Mouse (Mus musculus) intestine, embryonic 14.5 days (tissue): Measurements from ENCODE around the gene Tfap4. TPM values are rescaled to one million over a fixed set of nuclear protein-coding genes. Genes with fewer than 3 reads are reported as not detected.

Experiments used
- ATAC-seq: fragments of 200-750 bp; cut with Nextera tagmentation; replicated peaks from 2 replicates; pipeline ENCODE4 v1.8.0; 2017; ENCODE audit warnings: low read depth, moderate number of reproducible peaks, moderate TSS enrichment, moderate library complexity; ENCODE audit not compliant: low FRiP score, low TSS enrichment
- DNase-seq: peaks from one replicate; pipeline ENCODE4 v3.0.0-alpha.2; 2018; ENCODE audit warnings: low spot score
- H3K27ac ChIP-seq: fragments of 300-500 bp; sonication (generic); 2 replicates; pipeline ENCODE4 v1.5.1; 2014; ENCODE audit warnings: low read depth, mild to moderate bottlenecking, control low read depth
- H3K27me3 ChIP-seq: fragments of 300-500 bp; sonication (generic); replicated peaks from 2 replicates; pipeline ENCODE4 v1.6.1; 2014; ENCODE audit warnings: low read length, control low read depth; ENCODE audit not compliant: control insufficient read depth, insufficient read depth
- H3K36me3 ChIP-seq: fragments of 300-500 bp; sonication (generic); 2 replicates; pipeline ENCODE4 v1.6.1; 2014; ENCODE audit warnings: low read length, control low read depth; ENCODE audit not compliant: control insufficient read depth, insufficient read depth
- H3K4me1 ChIP-seq: fragments of 300-500 bp; sonication (generic); replicated peaks from 2 replicates; pipeline ENCODE4 v1.6.1; 2014; ENCODE audit warnings: low read length, control low read depth, mixed read lengths; ENCODE audit not compliant: control insufficient read depth, insufficient read depth
- H3K4me2 ChIP-seq: fragments of 300-500 bp; sonication (generic); 2 replicates; pipeline ENCODE4 v1.6.1; 2014; ENCODE audit warnings: low read length
- H3K4me3 ChIP-seq: fragments of 300-500 bp; sonication (generic); 2 replicates; pipeline ENCODE4 v1.5.1; 2014; ENCODE audit warnings: low read depth, low read length, control low read depth, mixed read lengths
- H3K9ac ChIP-seq: fragments of 300-500 bp; sonication (generic); 2 replicates; pipeline ENCODE4 v1.6.1; 2014; ENCODE audit warnings: mild to moderate bottlenecking, low read length
- H3K9me3 ChIP-seq: fragments of 300-500 bp; sonication (generic); 2 replicates; pipeline ENCODE4 v1.6.1; 2016; ENCODE audit warnings: low read length, control low read depth; ENCODE audit not compliant: control insufficient read depth
- WGBS: fragments of 180-500 bp; shearing (Covaris S2); extraction: QIAGEN DNeasy Blood & Tissue Kit; methylation state at CpG from one replicate; pipeline ENCODE4 v1.1.7; 2014; 5-methylcytosine and 5-hydroxymethylcytosine counted together
- polyA plus RNA-seq: library from polyadenylated mRNA; unstranded; fragments of >200 nt; fragmentation: Nextera tagmentation; extraction: Ambion mirVana; gene quantifications from 2 replicates; pipeline ENCODE4 v1.2.1, GENCODE M21; 2014

The Tfap4 gene
- polyA plus RNA-seq, 1 experiment from 2014 or later = 30.0 TPM

GRCm38 (mm10) chr16:4560145-4560952, 695 bp upstream of the Tfap4 start:
- Histone ChIP-seq H3K4me2 (peak overlapping the region; percentile 94), H3K27ac (peak overlapping the region; percentile 95), H3K27me3 (no peaks in the 10 kb centered on the region), H3K9me3 (no peaks in the 10 kb centered on the region), H3K4me3 (peak overlapping the region; percentile 90), H3K9ac (peak overlapping the region; percentile 87), H3K4me1 (peaks cover 16% of the 10 kb centered on the region), H3K36me3 (no peaks in the 10 kb centered on the region)
- WGBS = under 1% methylated on average over 43 of the region's 43 CpGs
- DNase-seq = peak; percentile 92
- ATAC-seq = peak; percentile 21

- peak overlapping the region; percentile 95 for H3K27ac ChIP-seq
- under 1% methylated on average over 43 of the region's 43 CpGs for WGBS
- peaks cover 19% of the 10 kb centered on the region for H3K4me1 ChIP-seq
- H3K27me3 ChIP-seq = no peaks in the 10 kb centered on the region
- H3K4me2 ChIP-seq = peak overlapping the region; percentile 94
- H3K36me3 ChIP-seq = no peaks in the 10 kb centered on the region
- ATAC-seq (peak; percentile 24), DNase-seq (peak; percentile 88)
- H3K4me3 ChIP-seq = peak overlapping the region; percentile 90
- H3K9me3 ChIP-seq = no peaks in the 10 kb centered on the region
- peak overlapping the region; percentile 87 for H3K9ac ChIP-seq
These were observed 548 bp downstream of the Tfap4 start for GRCm38 (mm10) chr16:4558980-4559631.

GRCm38 (mm10) chr16:4558384-4558979, 1.2 kb downstream of the Tfap4 start:
- Histone ChIP-seq H3K36me3 (no peaks in the 10 kb centered on the region), H3K4me3 (peak overlapping the region; percentile 90), H3K4me2 (peak overlapping the region; percentile 94), H3K9me3 (no peaks in the 10 kb centered on the region), H3K27ac (peak overlapping the region; percentile 95), H3K4me1 (peaks cover 25% of the 10 kb centered on the region), H3K27me3 (no peaks in the 10 kb centered on the region), H3K9ac (peak overlapping the region; percentile 87)
- WGBS = 0% methylated on average over 38 of the region's 38 CpGs
- ATAC-seq (peak; percentile 82), DNase-seq (peak; percentile 94)

GRCm38 (mm10) chr16:4557949-4558348, 1.7 kb downstream of the Tfap4 start:
- H3K9me3 ChIP-seq = no peaks in the 10 kb centered on the region
- H3K27ac ChIP-seq = peak overlapping the region; percentile 95
- H3K4me1 ChIP-seq = peaks cover 31% of the 10 kb centered on the region
- H3K4me3 ChIP-seq = peak overlapping the region; percentile 90
- DNase-seq (peak; percentile 81), ATAC-seq (peak; percentile 54)
- H3K27me3 ChIP-seq = no peaks in the 10 kb centered on the region
- peak overlapping the region; percentile 87 for H3K9ac ChIP-seq
- H3K36me3 ChIP-seq = no peaks in the 10 kb centered on the region
- H3K4me2 ChIP-seq = peak overlapping the region; percentile 94
- under 1% methylated on average over 19 of the region's 19 CpGs for WGBS

- Histone ChIP-seq H3K36me3 (no peaks in the 10 kb centered on the region), H3K4me1 (peaks cover 39% of the 10 kb centered on the region), H3K4me3 (peak overlapping the region; percentile 90), H3K9ac (peak overlapping the region; percentile 87; the same call in 1 of the 2 replicates), H3K27me3 (no peaks in the 10 kb centered on the region), H3K4me2 (peak overlapping the region; percentile 94), H3K27ac (peak overlapping the region; percentile 95), H3K9me3 (no peaks in the 10 kb centered on the region)
- WGBS = 81% methylated on average over 1 of the region's 1 CpGs
- ATAC-seq = 0 out of 2 replicates have a peak, but pooled peaks have one; percentile 6
- DNase-seq = peak; percentile 71
These were observed 2.6 kb downstream of the Tfap4 start for GRCm38 (mm10) chr16:4557085-4557484.

- H3K27me3 ChIP-seq = no peaks in the 10 kb centered on the region
- no peak overlapping the region for H3K4me3 ChIP-seq
- DNase-seq (no peak), ATAC-seq (no peak)
- peaks cover 13% of the 10 kb centered on the region for H3K36me3 ChIP-seq
- peaks cover 43% of the 10 kb centered on the region for H3K4me1 ChIP-seq
- 100% methylated on average over 1 of the region's 1 CpGs for WGBS
- no peak overlapping the region for H3K27ac ChIP-seq
- no peaks in the 10 kb centered on the region for H3K9me3 ChIP-seq
- H3K9ac ChIP-seq = no peak overlapping the region
- H3K4me2 ChIP-seq = no peak overlapping the region
These were observed 4.1 kb downstream of the Tfap4 start for GRCm38 (mm10) chr16:4555555-4555954.

- Histone ChIP-seq H3K4me3 (no peak overlapping the region), H3K9ac (no peak overlapping the region), H3K27ac (peak overlapping the region; percentile 87), H3K27me3 (no peaks in the 10 kb centered on the region), H3K36me3 (peaks cover 32% of the 10 kb centered on the region), H3K4me1 (peaks cover 42% of the 10 kb centered on the region), H3K4me2 (peak overlapping the region; percentile 27), H3K9me3 (no peaks in the 10 kb centered on the region)
- peak; percentile 75 for DNase-seq
- peak; percentile 51; the same call in 1 of the 2 replicates for ATAC-seq
- 15% methylated on average over 6 of the region's 6 CpGs for WGBS
These were observed 6.7 kb downstream of the Tfap4 start for GRCm38 (mm10) chr16:4552829-4553550.

GRCm38 (mm10) chr16:4551885-4552284, 7.8 kb downstream of the Tfap4 start:
- Histone ChIP-seq H3K4me2 (no peak overlapping the region), H3K9me3 (no peaks in the 10 kb centered on the region), H3K4me3 (no peak overlapping the region), H3K9ac (no peak overlapping the region), H3K4me1 (peaks cover 31% of the 10 kb centered on the region), H3K27me3 (no peaks in the 10 kb centered on the region), H3K27ac (0 out of 2 replicates have a peak overlapping the region, but pooled peaks have one; percentile 87), H3K36me3 (peaks cover 43% of the 10 kb centered on the region)
- DNase-seq (no peak), ATAC-seq (no peak)
- WGBS = 88% methylated on average over 12 of the region's 12 CpGs
